Mouse (Mus musculus) E14TG2a.4 (cell line): Measurements from ENCODE around the gene Dlg4.

Source experiments
- CTCF ChIP-seq: conservative IDR thresholded peaks from 2 replicates; pipeline ENCODE4 v1.5.1; 2014; ENCODE audit warnings: low read length
- NANOG ChIP-seq: IDR thresholded peaks from 2 replicates; pipeline ENCODE4 v1.6.1; 2014; ENCODE audit warnings: borderline replicate concordance, low read length, mixed read lengths
- POU5F1 ChIP-seq: IDR thresholded peaks from 2 replicates; pipeline ENCODE4 v1.6.1; 2014; ENCODE audit warnings: low read length, borderline replicate concordance

- TF ChIP-seq CTCF = 0 out of 2 replicates have a peak, but pooled peaks have one; percentile 8
- TF ChIP-seq POU5F1 = no peak
- no peak for TF ChIP-seq NANOG
Measured at GRCm38 (mm10) chr11:70005521-70005920, 11.2 kb upstream of the Dlg4 start.
